Mouse (Mus musculus) CD4-positive, CD25-positive, alpha-beta regulatory T cell, adult 2 months (primary cell): Measurements from ENCODE around the gene Kxd1.

Experiments used
- DNase-seq: peaks from one replicate; pipeline ENCODE4 v3.0.0-alpha.2; 2012; ENCODE audit warnings: low read depth, low spot score

Gene Kxd1

GRCm38 (mm10) chr8:70493692-70494415 lies 33.9 kb downstream of the Kxd1 start:
- DNase-seq = no peak

- DNase-seq = no peak
Observed at GRCm38 (mm10) chr8:70492664-70493640, 34.8 kb downstream of the Kxd1 start, which contains the start of gene Crlf1. Gene Crlf1 (plus strand): TSS chr8:70493158.

GRCm38 (mm10) chr8:70490880-70491495 lies 36.8 kb downstream of the Kxd1 start:
- DNase-seq = no peak

DNA sequence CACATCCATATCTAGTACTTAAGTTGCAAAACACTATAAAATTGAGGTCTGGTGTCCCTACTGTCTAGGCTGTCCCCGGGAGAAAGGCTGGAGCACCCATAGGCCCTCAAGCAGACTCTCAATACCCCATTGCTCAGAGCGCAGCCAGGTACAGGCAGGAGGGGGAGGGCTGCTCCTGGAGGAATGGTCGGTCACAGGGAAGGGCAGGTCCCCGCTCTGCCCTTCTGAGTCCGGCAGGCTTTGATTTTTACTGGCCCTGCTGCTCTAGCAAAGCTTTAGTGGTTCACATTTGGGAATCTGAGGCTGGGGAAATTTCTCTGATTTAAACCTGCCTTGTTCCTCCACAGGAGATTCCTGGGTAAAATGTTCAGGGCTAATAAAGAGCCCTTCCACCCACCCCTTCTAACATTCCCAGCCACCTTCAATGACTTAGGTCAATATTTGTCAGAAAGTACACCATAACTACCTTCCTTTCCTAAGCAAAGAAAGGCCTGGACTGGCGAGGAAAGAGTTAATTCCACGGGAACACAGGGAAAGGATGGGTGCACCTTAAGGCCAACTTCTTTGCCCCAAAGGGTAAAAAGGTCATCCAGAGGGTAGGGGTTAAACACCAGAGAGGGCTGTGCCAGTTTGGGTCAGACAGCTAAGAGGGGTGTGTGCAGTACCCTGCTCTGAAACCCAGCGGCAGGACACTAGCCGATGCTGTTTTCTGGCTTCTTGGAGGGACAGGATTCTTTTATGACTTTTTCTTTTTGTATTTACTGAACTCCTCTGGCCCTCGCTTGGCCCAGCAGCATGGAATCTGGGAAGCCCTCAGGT lies 37.5 kb downstream of the Kxd1 start:
- DNase-seq = no peak

DNA sequence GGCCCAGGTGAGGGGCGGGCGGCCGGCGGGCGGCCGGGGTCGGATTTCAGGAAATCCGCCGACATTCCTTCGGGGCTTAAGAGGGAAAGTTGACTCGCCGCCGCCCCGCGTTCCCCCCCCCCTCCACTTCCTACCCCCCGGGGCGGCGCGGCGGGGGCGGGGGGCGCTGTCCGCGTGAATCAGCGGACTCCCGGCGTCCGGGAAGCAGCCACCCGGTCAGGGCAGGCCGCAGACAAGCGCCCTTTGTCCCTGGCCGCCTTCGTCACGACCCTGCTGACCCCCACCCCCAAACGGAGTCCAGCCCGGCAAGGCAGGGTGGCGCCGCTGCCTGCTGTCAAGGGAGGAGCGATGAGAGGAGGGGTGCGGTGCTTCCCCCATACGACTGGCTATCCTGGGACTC lies 38.2 kb downstream of the Kxd1 start:
- no peak for DNase-seq

DNA sequence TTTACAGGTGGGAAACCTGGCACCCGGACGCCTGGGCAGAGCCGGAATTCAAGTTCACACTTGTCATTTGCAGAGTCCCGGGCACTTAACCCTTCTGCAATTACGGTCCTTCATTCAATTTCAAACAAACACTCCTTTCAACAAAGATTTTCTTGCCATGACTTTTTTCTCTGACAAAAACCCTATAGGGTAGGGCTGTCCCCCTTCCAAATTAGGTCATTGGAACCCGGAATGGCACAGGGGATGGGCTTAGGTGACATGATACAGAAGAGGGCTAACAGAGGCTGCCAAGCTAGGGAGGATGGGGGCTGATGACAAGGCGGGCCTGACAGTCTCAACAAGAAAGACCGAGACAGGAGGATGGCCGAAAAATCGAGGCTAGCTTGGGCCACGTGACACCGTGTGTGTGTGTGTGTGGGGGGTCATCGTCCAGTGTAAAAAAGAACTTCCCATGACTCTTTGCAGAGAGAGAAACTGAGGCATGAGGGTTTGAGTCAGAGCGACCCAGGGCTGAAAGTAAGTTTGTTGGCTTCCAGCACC lies 38.8 kb downstream of the Kxd1 start:
- DNase-seq = peak; percentile 34

DNA sequence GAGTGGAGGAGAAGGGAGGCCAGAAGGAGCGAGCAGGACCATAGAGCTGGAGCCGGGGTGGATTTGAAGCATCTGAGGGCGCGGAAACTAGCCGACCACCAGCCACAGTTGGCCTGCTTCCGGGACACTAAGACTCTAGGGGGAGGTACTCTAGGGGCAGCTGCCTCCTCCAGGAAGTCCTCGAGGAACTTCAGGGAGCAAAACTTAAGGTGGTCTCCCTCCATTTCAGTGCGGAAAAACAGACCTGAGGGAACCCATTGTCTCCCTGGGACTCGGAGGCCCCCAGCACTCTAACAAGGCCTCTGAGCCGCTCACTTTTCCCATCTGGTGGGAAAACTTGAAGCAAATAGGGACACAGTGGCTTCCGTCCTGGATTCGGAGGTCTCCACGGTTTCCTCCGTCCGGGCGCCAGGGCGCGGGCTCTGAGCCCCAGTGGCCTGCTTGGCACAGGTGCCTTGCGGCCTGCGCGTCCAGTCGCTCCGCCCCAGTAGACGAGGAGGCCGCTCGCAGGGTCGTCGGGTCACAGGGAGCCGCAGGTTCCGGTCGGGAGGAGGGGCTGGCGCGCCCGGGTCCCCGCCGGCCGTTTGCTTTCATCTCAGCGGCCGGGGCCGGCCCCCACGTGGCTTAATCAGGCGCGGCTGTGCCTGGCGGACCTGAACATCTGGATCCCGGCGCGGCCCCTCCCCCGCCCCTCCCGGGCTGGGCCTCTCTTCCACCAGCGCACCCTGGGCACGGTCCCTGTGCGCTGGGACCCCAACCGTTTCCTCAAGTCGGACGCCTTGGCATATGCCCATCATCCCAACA lies 39.6 kb downstream of the Kxd1 start:
- peak; percentile 36 for DNase-seq

- DNase-seq = no peak
Observed at GRCm38 (mm10) chr8:70486941-70487520, 40.7 kb downstream of the Kxd1 start, which contains the start of gene Tmem59l. Gene Tmem59l (minus strand): TSS chr8:70487358.

DNA sequence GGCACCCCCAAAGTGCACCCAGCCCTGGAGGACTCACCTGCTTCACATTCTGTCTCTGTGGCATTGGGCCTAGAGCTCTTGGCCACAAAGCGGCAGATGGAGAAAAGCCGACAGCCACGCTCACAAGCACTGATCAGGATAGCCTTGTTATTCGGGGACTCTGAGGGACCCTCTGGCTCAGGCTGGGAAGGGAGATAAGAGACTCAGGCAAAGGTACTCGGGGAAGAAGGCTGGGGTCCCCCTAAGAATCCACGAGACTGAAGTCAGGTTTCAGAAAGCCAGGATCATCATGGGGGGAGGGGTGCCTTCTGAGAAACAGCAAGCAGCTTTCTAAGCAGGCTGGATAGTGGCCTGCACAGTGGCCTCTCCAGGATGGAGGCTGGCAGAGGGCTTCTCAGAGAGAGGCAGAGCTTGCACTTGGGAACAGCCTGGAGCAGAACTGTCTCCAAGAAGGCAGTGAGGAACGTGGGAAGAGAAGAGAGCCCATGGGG lies 41.5 kb downstream of the Kxd1 start:
- DNase-seq = no peak

GRCm38 (mm10) chr8:70482943-70483342 lies 44.8 kb downstream of the Kxd1 start:
- no peak for DNase-seq

DNA sequence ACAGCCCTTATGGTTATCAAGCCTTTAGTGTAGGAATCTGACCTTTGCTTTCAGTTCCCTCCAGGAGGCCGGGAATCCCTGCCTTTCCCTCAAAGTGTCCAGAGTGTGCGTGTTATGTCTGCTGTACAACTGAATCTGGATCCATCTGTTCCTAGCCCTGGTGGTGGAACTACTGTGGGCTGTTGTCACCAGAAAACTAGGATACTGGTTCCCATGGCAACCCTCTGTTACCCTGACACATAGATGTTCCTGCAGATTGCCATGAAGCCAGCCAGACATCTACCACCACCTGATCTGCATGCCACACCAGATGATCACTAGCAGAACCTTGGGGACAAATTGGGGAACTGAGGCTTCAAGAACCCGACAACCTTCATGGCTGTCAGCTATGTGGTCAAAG lies 45.8 kb downstream of the Kxd1 start:
- no peak for DNase-seq

- peak; percentile 67 for DNase-seq
Observed at GRCm38 (mm10) chr8:70477269-70477982, 50.3 kb downstream of the Kxd1 start.

- peak; percentile 96 for DNase-seq
Observed at GRCm38 (mm10) chr8:70476333-70477268, 51.2 kb downstream of the Kxd1 start, which contains the start of gene Klhl26. Gene Klhl26 (minus strand): TSS chr8:70476968.

DNA sequence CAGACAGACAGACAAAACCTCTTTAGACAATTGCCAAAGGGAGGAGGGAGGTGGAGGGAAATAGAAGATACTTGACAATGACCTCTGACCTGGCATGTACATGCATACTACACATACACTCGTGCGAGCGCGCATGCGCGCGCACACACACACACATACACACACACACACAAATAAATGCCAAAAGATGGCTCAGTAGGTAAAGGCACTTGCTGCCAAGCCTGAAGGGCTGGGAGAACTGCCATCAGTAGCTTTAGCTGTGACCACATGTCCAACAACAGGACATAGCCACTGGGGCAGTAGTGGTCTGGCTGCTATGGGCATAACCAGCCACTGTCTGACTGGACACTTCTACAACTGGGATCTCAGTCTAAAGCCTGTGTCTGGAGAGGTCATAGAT lies 55.9 kb downstream of the Kxd1 start:
- no peak for DNase-seq

- no peak for DNase-seq
Observed at GRCm38 (mm10) chr8:70469938-70470337, 57.8 kb downstream of the Kxd1 start.

- no peak for DNase-seq
Observed at GRCm38 (mm10) chr8:70469295-70469916, 58.4 kb downstream of the Kxd1 start.

DNA sequence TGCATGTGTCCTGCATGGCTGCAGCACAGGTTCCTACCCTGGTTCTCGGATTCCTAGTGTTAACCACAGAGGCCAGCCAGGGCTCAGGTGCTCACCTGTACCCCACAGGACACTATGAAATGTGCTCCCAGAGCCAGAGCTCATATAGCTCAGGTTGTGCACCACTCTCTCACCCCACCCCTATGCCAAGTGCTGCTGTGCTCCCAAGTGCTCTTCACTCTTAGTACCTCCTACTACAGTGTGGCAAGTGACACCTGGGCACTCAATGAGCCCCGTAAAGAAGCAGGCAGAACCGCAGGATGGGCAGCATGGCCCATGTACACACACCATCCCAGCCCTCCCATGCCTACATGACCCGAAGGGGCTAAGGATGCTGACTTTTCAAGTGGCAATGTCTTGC lies 59.0 kb downstream of the Kxd1 start:
- no peak for DNase-seq
